In the genomic region with DNA sequence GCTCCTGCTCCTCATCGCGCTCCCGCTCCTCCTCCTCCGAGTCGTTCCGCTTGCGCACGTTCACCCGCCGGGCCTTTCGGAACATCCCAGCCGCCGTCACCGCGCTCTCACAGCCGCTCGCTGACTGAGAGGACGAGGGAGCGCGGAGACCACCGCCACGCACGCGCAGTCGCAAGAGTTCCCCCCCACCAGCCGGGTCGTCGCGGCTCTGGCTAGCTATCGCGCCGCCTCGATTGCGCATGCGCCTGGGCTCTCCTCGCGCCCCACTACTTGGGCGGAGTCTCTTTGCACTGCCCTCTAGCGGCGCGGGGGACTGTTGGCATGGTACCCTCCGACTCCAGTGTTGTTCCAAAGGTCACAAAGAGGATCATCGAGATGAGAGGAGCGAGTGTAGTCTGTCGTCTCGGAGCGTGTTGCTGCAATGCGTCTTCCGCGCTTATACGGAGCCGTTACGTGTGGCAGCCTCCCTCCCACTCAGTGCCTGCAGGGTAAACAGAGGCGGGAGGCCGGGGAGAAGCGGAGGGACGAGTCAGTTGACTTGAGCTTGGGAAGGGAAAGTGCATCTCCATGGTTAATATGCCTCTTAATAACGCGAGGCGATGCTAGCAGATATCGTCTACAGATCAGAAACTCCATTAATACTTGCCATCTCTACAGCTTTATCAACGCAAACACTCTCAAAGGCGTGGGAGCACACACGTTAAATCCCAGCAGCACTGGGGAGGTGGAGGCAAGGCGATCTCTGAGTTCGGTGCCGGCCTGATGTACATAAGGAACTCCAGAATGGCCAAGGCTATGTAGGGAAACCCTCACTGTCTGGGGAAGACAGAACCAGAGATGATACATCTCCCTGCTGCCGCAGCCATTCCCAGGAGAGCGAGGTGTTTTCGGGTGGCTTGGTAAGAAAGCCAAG, we compare ENCODE assay signal across 8 mouse cellular contexts. TPM values are rescaled to one million over a fixed set of nuclear protein-coding genes. Genes with fewer than 3 reads are reported as not detected.
DNase-seq lines count a peak whose midpoint lies in the region; ATAC-seq lines count a peak whose summit lies in the region.

A gene (minus strand): TSS at position 274 of the 913 bp plus-strand sequence.

- H3K27me3 ChIP-seq in hindbrain, embryonic 15.5 days: peaks cover 2% of the 10 kb centered on the region; the same call in 1 of the 2 replicates

- peaks cover 32% of the 10 kb centered on the region for H3K4me1 ChIP-seq in hindbrain, embryonic 15.5 days (replicated peaks)

- H3K36me3 ChIP-seq in hindbrain, embryonic 15.5 days: 0 out of 2 replicates have a peak, but pooled peaks cover 12% of the 10 kb centered on the region

- DNase-seq in T-cell, adult 2 months (ENCODE audit: low spot score): peak; percentile 98
- DNase-seq in cerebellum, postnatal 36 days: peak; percentile 99 to 100
- DNase-seq in frontal cortex, postnatal 36 days (ENCODE audit: low spot score in 2 of 2): peak; percentile 99
- DNase-seq in left cerebral cortex, adult 11 months (ENCODE audit: low spot score): peak; percentile 97
- peak; percentile 98 to 99 for DNase-seq in lung, postnatal 4 days
- peak; percentile 100 for DNase-seq in retina, postnatal 7 days (ENCODE audit: low read depth, low spot score)
- DNase-seq in urinary bladder, adult 2 months (ENCODE audit: low spot score): peak; percentile 99

- peak within 1 kb of the TSS; percentile 95 for H3K27ac ChIP-seq in hindbrain, embryonic 15.5 days (replicated peaks)

- H3K9ac ChIP-seq in hindbrain, embryonic 15.5 days: peak within 1 kb of the TSS; percentile 93

- H3K9me3 ChIP-seq in hindbrain, embryonic 15.5 days: no peaks in the 10 kb centered on the region

- H3K4me3 ChIP-seq in hindbrain, embryonic 15.5 days: peak within 1 kb of the TSS; percentile 87

- under 1% methylated on average over 68 of the region's 70 CpGs for WGBS in hindbrain, embryonic 15.5 days

- ATAC-seq in hindbrain, embryonic 15.5 days (ENCODE audit: low FRiP score, low read depth): peak; percentile 97

- H3K4me2 ChIP-seq in hindbrain, embryonic 15.5 days: peak within 1 kb of the TSS; percentile 71

RNA-seq across cellular contexts. Expression of the gene that starts here (rescaled TPM):
- polyA plus RNA-seq in hindbrain, embryonic 15.5 days (2015; fragmentation: Nextera tagmentation; extraction: Ambion mirVana): 58.7 and 61.2 TPM in 2 replicates
- 51.5 and 63.4 TPM in 2 replicates for polyA plus RNA-seq in urinary bladder, adult 2 months (2012; rRNA removed)

Comparison
In these comparisons a context has a peak if more than half of its experiments do, and no peak if none do; other contexts are left out.
1. Peak in every context shown above with its lines: DNase-seq, ATAC-seq, H3K4me3 ChIP-seq and H3K27ac ChIP-seq.